13 mouse cellular contexts compared by ENCODE assay signal in the genomic region with DNA sequence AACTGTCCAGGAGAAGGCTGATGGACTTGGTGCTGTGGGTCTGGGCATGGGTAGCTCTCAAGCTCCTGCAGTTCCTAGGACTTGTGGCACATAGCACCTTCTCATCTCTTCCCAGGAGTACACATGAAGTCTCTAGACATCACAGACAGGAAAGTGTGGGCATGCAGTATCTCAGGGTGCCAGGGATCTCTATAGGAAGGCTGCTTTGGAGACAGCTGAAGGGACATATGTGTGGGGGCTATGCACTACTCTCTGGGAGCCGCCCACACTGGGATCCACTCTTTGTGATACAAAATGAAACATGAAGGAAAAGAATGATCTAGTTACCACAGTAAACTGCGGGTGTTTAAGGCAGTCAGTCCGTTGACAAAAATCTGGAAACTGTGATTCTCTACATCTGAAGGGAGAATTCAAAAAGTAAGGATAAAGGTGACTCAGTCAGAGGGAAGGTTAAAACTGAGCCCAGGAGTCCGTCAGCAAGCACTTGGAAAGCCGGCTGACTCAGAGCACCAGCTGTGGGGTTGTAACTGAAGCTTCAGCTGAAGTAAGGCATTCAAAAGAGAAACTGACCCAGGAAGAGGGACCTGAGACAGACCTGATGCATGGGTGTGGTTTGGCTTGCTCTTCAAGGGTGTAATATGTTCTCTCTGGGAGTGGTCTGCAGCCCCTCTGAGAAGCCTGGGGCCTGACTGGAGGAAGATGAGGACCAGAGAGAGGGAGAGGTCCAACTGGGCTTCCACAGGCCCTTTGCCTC. TPM values are rescaled to one million over a fixed set of nuclear protein-coding genes. Genes with fewer than 3 reads are reported as not detected.
DNase-seq lines count a peak whose midpoint lies in the region; ATAC-seq lines count a peak whose summit lies in the region.
"Had no signal": no experiment of that assay in that cellular context is flagged by ENCODE, and none has a peak within 500 bp of the region (broad histone marks: within the 10 kb centered on the region; RNA-seq: fewer than 3 reads in every experiment).

No protein-coding gene starts in this region.

- H3K4me2 ChIP-seq in hindbrain, embryonic 12.5 days (replicated peaks), result no peak overlapping the region
- H3K4me2 ChIP-seq: heart, embryonic 12.5 days; liver, embryonic 11.5 days had no signal

- H3K9ac ChIP-seq in hindbrain, embryonic 12.5 days, result no peak overlapping the region
- H3K9ac ChIP-seq: heart, embryonic 12.5 days had no signal

- ATAC-seq in hindbrain, embryonic 12.5 days (ENCODE audit: low FRiP score), result no peak
- ATAC-seq: hindbrain, postnatal 0 days had no signal

- H3K36me3 ChIP-seq in hindbrain, embryonic 10.5 days, result peaks cover 65% of the 10 kb centered on the region
- H3K36me3 ChIP-seq in hindbrain, embryonic 12.5 days, result peaks cover 22% of the 10 kb centered on the region; the same call in 1 of the 2 replicates

- no peaks in the 10 kb centered on the region for H3K9me3 ChIP-seq in hindbrain, embryonic 10.5 days
- no peaks in the 10 kb centered on the region for H3K9me3 ChIP-seq in hindbrain, embryonic 12.5 days (replicated peaks)
- H3K9me3 ChIP-seq: heart, embryonic 12.5 days had no signal

- no peak for DNase-seq in hindbrain, embryonic 10.5 days (ENCODE audit: low spot score)
- peak; percentile 46 to 64 for DNase-seq in frontal cortex, postnatal 10 days (ENCODE audit: low spot score in 2 of 2)
- peak; percentile 92 for DNase-seq in left cerebral cortex, adult 18-20 months (ENCODE audit: low spot score in 2 of 2)
- DNase-seq in right cerebral cortex, postnatal 25 days, result peak; percentile 82
- DNase-seq in adrenal gland, adult 2 months, result no peak
- DNase-seq in urinary bladder, postnatal 36 days (ENCODE audit: low spot score in 2 of 2), result no peak
- no peak for DNase-seq in thymus, postnatal 10 days (ENCODE audit: low spot score in 2 of 2)
- DNase-seq: kidney, postnatal 10 days; lung, postnatal 14 days had no signal

- H3K27me3 ChIP-seq in hindbrain, embryonic 10.5 days (ENCODE audit: insufficient read depth, poor library complexity, severe bottlenecking), result no peaks in the 10 kb centered on the region
- H3K27me3 ChIP-seq in hindbrain, embryonic 12.5 days, result no peaks in the 10 kb centered on the region
- H3K27me3 ChIP-seq: heart, embryonic 12.5 days had no signal

- 85% methylated on average over 5 of the region's 5 CpGs for WGBS in hindbrain, embryonic 10.5 days
- 89% methylated on average over 5 of the region's 5 CpGs for WGBS in hindbrain, embryonic 12.5 days

- peaks cover 13% of the 10 kb centered on the region; the same call in 1 of the 2 replicates for H3K4me1 ChIP-seq in hindbrain, embryonic 10.5 days (replicated peaks)
- H3K4me1 ChIP-seq in hindbrain, embryonic 12.5 days, result peaks cover 11% of the 10 kb centered on the region

- no peak overlapping the region for H3K4me3 ChIP-seq in hindbrain, embryonic 10.5 days
- H3K4me3 ChIP-seq in hindbrain, embryonic 12.5 days, result no peak overlapping the region
- H3K4me3 ChIP-seq: heart, embryonic 12.5 days had no signal

- H3K27ac ChIP-seq in hindbrain, embryonic 10.5 days, result 0 out of 2 replicates have a peak overlapping the region, but pooled peaks have one; percentile 8
- no peak overlapping the region for H3K27ac ChIP-seq in hindbrain, embryonic 12.5 days
- H3K27ac ChIP-seq: hindbrain, postnatal 0 days had no signal

RNA-seq across cellular contexts. Expression of gene Mrps27, which starts 22.0 kb away (rescaled TPM):
- polyA plus RNA-seq in hindbrain, embryonic 10.5 days (2016; fragmentation: Nextera tagmentation; extraction: Ambion mirVana), result 68.3 and 74.1 TPM in 2 replicates
- polyA plus RNA-seq in hindbrain, embryonic 12.5 days (2016; fragmentation: Nextera tagmentation; extraction: Ambion mirVana), result 45.9 and 46.8 TPM in 2 replicates
- 10 to 100 TPM; 28.3 to 29.5 TPM for total RNA-seq in left cerebral cortex, adult 18-20 months (2021)
- total RNA-seq in adrenal gland, adult 2 months (2021), result 10 to 100 TPM; 45.6 to 54.2 TPM
- polyA plus RNA-seq in adrenal gland, adult 2 months (2012; rRNA removed), result 13.8 and 20.6 TPM in 2 replicates

RNA-seq across cellular contexts. Expression of gene Ptcd2, which starts 22.1 kb away (rescaled TPM):
- polyA plus RNA-seq in hindbrain, embryonic 10.5 days (2016; fragmentation: Nextera tagmentation; extraction: Ambion mirVana), result 50.2 and 51.8 TPM in 2 replicates
- polyA plus RNA-seq in hindbrain, embryonic 12.5 days (2016; fragmentation: Nextera tagmentation; extraction: Ambion mirVana), result 45.3 and 46.2 TPM in 2 replicates
- 10 to 100 TPM; 29.5 to 30.7 TPM for total RNA-seq in left cerebral cortex, adult 18-20 months (2021)
- total RNA-seq in adrenal gland, adult 2 months (2021), result 10 to 100 TPM; 30.8 to 39.7 TPM
- 10.0 and 15.0 TPM in 2 replicates for polyA plus RNA-seq in adrenal gland, adult 2 months (2012; rRNA removed)

Comparison
In these comparisons a context has a peak if more than half of its experiments do, and no peak if none do; other contexts are left out.
1. DNase-seq: peak in frontal cortex, postnatal 10 days (2 of 2), left cerebral cortex, adult 18-20 months (2 of 2) and right cerebral cortex, postnatal 25 days (single experiment); none in hindbrain, embryonic 10.5 days (single experiment), adrenal gland, adult 2 months (single experiment), urinary bladder, postnatal 36 days (0 of 2) and thymus, postnatal 10 days (0 of 2).